Mouse (Mus musculus) urinary bladder, adult 2 months (tissue): ENCODE measurements around the gene BC067074. TPM values are rescaled to one million over a fixed set of nuclear protein-coding genes. Genes with fewer than 3 reads are reported as not detected.
"Not testable (repeated sequence)": the region's sequence is repeated elsewhere in the genome, so short reads cannot be mapped to it uniquely, and the experiment has no call there.

Experiments
- DNase-seq: peaks from one replicate; pipeline ENCODE4 v3.0.0; 2022; ENCODE audit warnings: low spot score
- polyA plus RNA-seq: library from polyadenylated mRNA; depleted of rRNA; stranded (reverse); fragments of >200 nt; gene quantifications from 2 replicates; pipeline ENCODE4 v1.2.3, GENCODE M21; 2012

Gene BC067074
- polyA plus RNA-seq, 1 experiment = 2.1 TPM

DNA sequence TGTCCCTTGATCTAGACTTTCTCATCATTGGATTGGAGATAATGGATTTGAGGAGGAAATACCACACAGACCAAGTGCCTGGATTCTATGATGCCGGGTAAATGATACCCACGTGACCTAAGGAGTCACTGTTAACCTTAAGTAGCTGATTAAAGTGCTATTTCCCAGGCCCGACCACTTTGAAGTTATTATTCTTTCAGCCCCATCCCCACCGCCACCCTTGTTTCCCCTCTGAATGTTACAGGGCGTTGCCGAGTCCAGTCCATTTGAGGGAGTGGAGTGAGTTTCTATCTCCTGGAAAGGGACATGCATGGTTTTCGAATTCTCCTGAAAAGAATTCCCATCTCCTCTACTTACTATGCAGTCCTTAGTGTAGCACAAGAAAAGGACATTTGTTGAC lies 84.7 kb downstream of the BC067074 start:
- no peak for DNase-seq

GRCm38 (mm10) chr13:113378980-113379410 lies 86.0 kb downstream of the BC067074 start:
- no peak for DNase-seq

GRCm38 (mm10) chr13:113379766-113380309 lies 86.9 kb downstream of the BC067074 start:
- no peak for DNase-seq

GRCm38 (mm10) chr13:113381710-113382109 lies 88.8 kb downstream of the BC067074 start:
- no peak for DNase-seq

GRCm38 (mm10) chr13:113382201-113382600 lies 89.2 kb downstream of the BC067074 start:
- no peak for DNase-seq

- DNase-seq = not testable (repeated sequence)
Measured at GRCm38 (mm10) chr13:113382770-113383169, 89.8 kb downstream of the BC067074 start.

GRCm38 (mm10) chr13:113393386-113393785 lies 100.4 kb downstream of the BC067074 start:
- DNase-seq = no peak

- no peak for DNase-seq
Measured at GRCm38 (mm10) chr13:113394591-113394990, 101.6 kb downstream of the BC067074 start.

GRCm38 (mm10) chr13:113397006-113397520 lies 104.1 kb downstream of the BC067074 start:
- DNase-seq = no peak

DNA sequence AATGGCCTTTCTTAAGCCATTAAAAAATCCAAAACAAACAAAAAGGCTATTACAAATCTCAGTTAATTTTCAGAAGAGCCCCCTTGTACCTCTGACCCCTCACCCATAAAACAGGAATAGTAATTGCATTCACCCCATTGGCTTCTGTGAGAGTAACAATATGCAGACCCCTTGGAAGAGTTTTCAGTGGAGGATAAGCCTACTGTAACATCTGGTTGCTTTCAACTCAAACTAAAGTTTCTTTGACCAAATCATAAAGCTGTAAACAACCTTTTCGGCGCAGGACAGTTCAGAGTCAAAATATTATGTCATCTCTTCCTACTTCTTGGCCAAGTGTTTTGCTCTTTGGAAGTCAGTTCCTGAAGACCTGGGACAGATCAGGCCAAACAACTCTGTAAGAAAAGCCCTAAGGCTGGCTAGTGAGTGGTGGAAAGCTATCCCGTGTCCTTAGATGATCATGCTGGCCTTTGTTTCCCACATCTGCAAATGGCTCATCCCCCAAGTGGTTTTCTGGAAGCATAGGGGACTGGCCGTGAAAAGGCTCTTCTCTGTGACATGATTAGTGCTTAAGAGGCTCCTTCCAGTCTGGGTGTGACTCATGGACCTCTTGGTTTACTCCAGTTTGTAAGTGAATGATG lies 108.5 kb downstream of the BC067074 start:
- no peak for DNase-seq

DNA sequence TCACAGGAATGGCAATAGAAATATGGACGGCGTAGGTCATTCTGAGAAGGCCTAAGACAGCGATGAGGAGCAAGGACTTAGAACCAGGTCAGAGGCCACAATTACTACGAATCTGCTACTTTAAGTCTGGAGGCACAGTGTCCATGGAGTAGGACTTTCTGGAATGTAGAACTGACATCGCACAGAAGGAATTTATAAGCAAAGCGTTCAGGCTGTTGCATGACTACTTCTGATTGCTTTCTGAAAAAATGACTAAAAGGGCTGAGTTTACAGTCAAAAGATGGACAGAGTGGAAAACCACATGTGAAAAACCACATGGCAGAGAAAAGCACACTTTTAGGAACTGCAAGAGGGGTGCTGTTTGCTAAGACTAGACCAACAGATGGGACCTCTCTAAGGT lies 110.7 kb downstream of the BC067074 start:
- DNase-seq = no peak

GRCm38 (mm10) chr13:113404172-113404571 lies 111.2 kb downstream of the BC067074 start:
- DNase-seq = no peak

DNA sequence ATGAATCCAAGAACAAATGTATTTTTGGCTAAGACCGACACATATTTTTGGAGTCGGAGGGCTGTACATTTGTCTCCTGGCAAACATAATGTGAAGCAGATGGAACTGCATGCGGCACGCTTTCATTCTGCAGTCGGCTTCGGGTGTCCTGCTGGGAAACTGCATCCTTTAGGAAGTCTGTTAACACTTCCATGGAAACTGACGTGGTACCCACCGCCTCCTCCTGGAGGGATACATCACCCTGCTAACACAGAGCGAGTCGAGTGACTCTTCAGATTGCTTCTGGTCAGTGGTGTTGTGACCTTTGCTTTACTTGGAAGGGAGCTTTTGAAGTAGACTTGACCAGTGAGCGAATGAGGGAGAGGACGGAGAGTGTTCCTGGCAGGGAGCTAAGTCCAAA lies 117.0 kb downstream of the BC067074 start:
- no peak for DNase-seq

- no peak for DNase-seq
Measured at GRCm38 (mm10) chr13:113415527-113415926, 122.6 kb downstream of the BC067074 start.

- no peak for DNase-seq
Measured at GRCm38 (mm10) chr13:113416986-113417385, 124.0 kb downstream of the BC067074 start.

DNA sequence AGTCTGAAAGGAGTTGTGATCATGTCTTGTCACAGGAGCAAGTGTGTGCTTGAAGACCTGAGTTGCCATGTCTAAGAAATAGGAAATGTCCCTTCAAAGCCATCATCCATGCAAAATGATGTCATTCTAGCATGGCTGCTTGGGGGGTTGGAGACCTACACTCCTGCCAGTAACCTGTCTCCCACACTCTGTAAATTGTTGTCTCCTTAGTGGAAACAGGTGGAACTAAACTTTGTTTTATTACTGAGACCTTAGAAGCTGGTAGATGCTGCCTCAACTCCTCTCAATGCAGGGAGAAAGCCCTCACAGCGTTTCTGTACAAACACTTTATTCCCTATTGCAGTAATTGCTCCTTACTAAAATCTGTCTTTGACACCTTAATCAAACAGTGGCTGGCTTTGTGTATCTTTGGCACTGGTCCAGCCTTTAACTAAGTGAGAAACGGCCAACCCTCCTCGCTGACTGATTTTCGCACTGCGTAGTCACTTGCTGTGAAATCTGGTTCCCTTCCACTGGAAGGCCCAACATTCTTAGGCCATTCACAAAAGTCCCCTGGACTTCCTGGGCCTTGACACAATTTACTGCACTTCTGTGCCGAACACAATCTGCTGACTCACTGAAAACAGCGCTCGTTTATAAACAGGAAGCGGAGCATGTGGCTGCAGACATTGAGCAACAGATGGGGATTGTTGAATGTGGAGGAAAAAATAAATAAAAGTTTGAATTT lies 125.0 kb downstream of the BC067074 start:
- no peak for DNase-seq

GRCm38 (mm10) chr13:113418632-113419031 lies 125.7 kb downstream of the BC067074 start:
- no peak for DNase-seq

GRCm38 (mm10) chr13:113421472-113421871 lies 128.5 kb downstream of the BC067074 start:
- no peak for DNase-seq

GRCm38 (mm10) chr13:113423825-113424224 lies 130.9 kb downstream of the BC067074 start:
- no peak for DNase-seq

- no peak for DNase-seq
Measured at GRCm38 (mm10) chr13:113425907-113426306, 132.9 kb downstream of the BC067074 start.
